ENCODE assay signal across 32 mouse cellular contexts in the genomic region with DNA sequence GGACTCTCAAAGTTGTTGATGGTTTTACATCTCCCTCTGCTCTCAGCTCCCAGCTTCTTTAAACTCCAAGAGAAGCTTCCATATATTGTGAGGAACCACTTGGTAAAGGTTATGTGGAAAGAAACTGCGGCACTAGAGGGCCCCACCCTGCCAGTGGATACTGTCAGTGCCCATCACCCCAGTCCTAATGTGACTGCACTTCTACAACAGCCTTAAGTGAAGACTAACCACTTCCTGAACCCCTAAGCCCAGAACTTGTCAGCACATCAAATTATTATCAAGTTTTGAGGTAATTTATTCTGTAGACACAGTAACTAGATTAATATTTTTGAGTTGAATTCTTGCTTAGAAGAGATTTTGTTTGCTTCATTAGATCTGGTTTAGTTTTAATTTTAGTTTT.
A peak's percentile ranks its signal among the peaks of the same experiment; 100 is the strongest.
DNase-seq lines count a peak whose midpoint lies in the region; ATAC-seq and TF ChIP-seq lines count a peak whose summit lies in the region.
"Had no signal": no experiment of that assay in that cellular context is flagged by ENCODE, and none has a peak within 500 bp of the region (broad histone marks: within the 10 kb centered on the region; RNA-seq: fewer than 3 reads in every experiment).

No protein-coding gene starts in this region.

- no peaks in the 10 kb centered on the region for H3K27me3 ChIP-seq in thymus, adult 2 months (ENCODE audit: control insufficient read depth, insufficient read depth, low read length)
- H3K27me3 ChIP-seq in midbrain, embryonic 13.5 days, result no peaks in the 10 kb centered on the region
- H3K27me3 ChIP-seq: embryonic facial prominence, embryonic 12.5 days; hindbrain, embryonic 13.5 days; liver, embryonic 12.5 days; midbrain, embryonic 12.5 days; neural tube, embryonic 15.5 days; stomach, embryonic 15.5 days had no signal

- no peaks in the 10 kb centered on the region for H3K36me3 ChIP-seq in thymus, adult 2 months (ENCODE audit: control insufficient read depth, insufficient read depth, low read length)
- H3K36me3 ChIP-seq in midbrain, embryonic 13.5 days, result no peaks in the 10 kb centered on the region
- H3K36me3 ChIP-seq: embryonic facial prominence, embryonic 12.5 days; G1E; hindbrain, embryonic 13.5 days; liver, embryonic 12.5 days; midbrain, embryonic 12.5 days; neural tube, embryonic 15.5 days; stomach, embryonic 15.5 days had no signal

- TF ChIP-seq CTCF in bone marrow macrophage, adult 2 months (IDR thresholded peaks at IDR 0.05; ENCODE audit: low read depth, low read length), result no peak
- TF ChIP-seq CTCF in thymus, adult 2 months (IDR thresholded peaks at IDR 0.05; ENCODE audit: borderline replicate concordance, control insufficient read depth, extremely low read depth, insufficient read depth, low read length, poor library complexity), result no peak

- ATAC-seq in CD4-positive, CD25-positive, alpha-beta regulatory T cell, adult 4 months, result peak; percentile 82
- peak; percentile 75 for ATAC-seq in inflammation-experienced regulatory T-cells, adult 6 months
- no peak for ATAC-seq in midbrain, embryonic 13.5 days
- ATAC-seq: forebrain, embryonic 14.5 days; liver, embryonic 12.5 days; liver, postnatal 0 days; lung, postnatal 0 days had no signal

- H3K9me3 ChIP-seq in midbrain, embryonic 13.5 days, result no peaks in the 10 kb centered on the region
- H3K9me3 ChIP-seq: embryonic facial prominence, embryonic 12.5 days; hindbrain, embryonic 13.5 days; liver, embryonic 12.5 days; midbrain, embryonic 12.5 days; neural tube, embryonic 15.5 days; stomach, embryonic 15.5 days had no signal

- 15% methylated on average over 1 of the region's 1 CpGs for WGBS in thymus, adult 2 months
- 68% methylated on average over 1 of the region's 1 CpGs for WGBS in midbrain, embryonic 13.5 days

- no peak overlapping the region for H3K4me3 ChIP-seq in bone marrow macrophage, adult 2 months (ENCODE audit: insufficient read depth, low read length)
- no peak overlapping the region for H3K4me3 ChIP-seq in thymus, adult 2 months (ENCODE audit: control insufficient read depth, insufficient read depth, low read length)
- H3K4me3 ChIP-seq in midbrain, embryonic 13.5 days (replicated peaks), result no peak overlapping the region
- H3K4me3 ChIP-seq: embryonic facial prominence, embryonic 12.5 days; hindbrain, embryonic 13.5 days; liver, embryonic 12.5 days; midbrain, embryonic 12.5 days; neural tube, embryonic 15.5 days; stomach, embryonic 15.5 days had no signal

- no peak for DNase-seq in cerebellum, postnatal 25 days
- no peak for DNase-seq in thymus, adult 2 months
- DNase-seq in spleen, postnatal 36 days (ENCODE audit: low spot score in 2 of 2), result no peak
- DNase-seq: adrenal gland, postnatal 25 days; B cell, adult 2 months; cerebellum, adult 18-20 months; cerebellum, postnatal 36 days; embryo, embryonic 11 days; gastrocnemius, postnatal 14 days; heart, adult 11 months; heart, postnatal 36 days; kidney, adult 11 months; kidney, postnatal 14 days; liver, postnatal 0 days; lung, postnatal 4 days; retina, postnatal 1 day; right cerebral cortex, postnatal 14 days; thymus, postnatal 36 days had no signal

- H3K9ac ChIP-seq in midbrain, embryonic 13.5 days (replicated peaks), result no peak overlapping the region
- H3K9ac ChIP-seq: embryonic facial prominence, embryonic 12.5 days; hindbrain, embryonic 13.5 days; liver, embryonic 12.5 days; liver, postnatal 0 days; midbrain, embryonic 12.5 days; neural tube, embryonic 15.5 days; stomach, embryonic 15.5 days had no signal

- H3K4me2 ChIP-seq in midbrain, embryonic 13.5 days (replicated peaks), result no peak overlapping the region
- H3K4me2 ChIP-seq: embryonic facial prominence, embryonic 12.5 days; heart, embryonic 11.5 days; hindbrain, embryonic 13.5 days; liver, embryonic 12.5 days; midbrain, embryonic 12.5 days; neural tube, embryonic 15.5 days; stomach, embryonic 15.5 days had no signal

- no peak for TF ChIP-seq POLR2A in bone marrow macrophage, adult 2 months (IDR thresholded peaks at IDR 0.05; ENCODE audit: borderline replicate concordance, low read depth, low read length)
- no peak for TF ChIP-seq POLR2A in thymus, adult 2 months (IDR thresholded peaks at IDR 0.05; ENCODE audit: control insufficient read depth, extremely low read depth, insufficient read depth, low read length, poor library complexity)

- H3K4me1 ChIP-seq in bone marrow macrophage, adult 2 months (ENCODE audit: control insufficient read depth, insufficient read depth, low read length), result peaks cover 27% of the 10 kb centered on the region
- peaks cover 6% of the 10 kb centered on the region for H3K4me1 ChIP-seq in thymus, adult 2 months (replicated peaks; ENCODE audit: control insufficient read depth, insufficient read depth, low read length)
- H3K4me1 ChIP-seq in midbrain, embryonic 13.5 days (replicated peaks), result no peaks in the 10 kb centered on the region
- H3K4me1 ChIP-seq: embryonic facial prominence, embryonic 12.5 days; hindbrain, embryonic 13.5 days; liver, embryonic 12.5 days; midbrain, embryonic 12.5 days; neural tube, embryonic 15.5 days; stomach, embryonic 15.5 days had no signal

- H3K27ac ChIP-seq in bone marrow macrophage, adult 2 months (ENCODE audit: insufficient read depth, low read depth, low read length), result peak overlapping the region; percentile 60; the same call in 1 of the 2 replicates
- no peak overlapping the region for H3K27ac ChIP-seq in thymus, adult 2 months (ENCODE audit: control insufficient read depth, insufficient read depth, low read length)
- H3K27ac ChIP-seq in midbrain, embryonic 13.5 days, result no peak overlapping the region
- H3K27ac ChIP-seq: embryonic facial prominence, embryonic 12.5 days; hindbrain, embryonic 13.5 days; liver, embryonic 12.5 days; midbrain, embryonic 12.5 days; neural tube, embryonic 15.5 days; stomach, embryonic 15.5 days had no signal
